Mouse (Mus musculus): ENCODE measurements at regions not wholly inside any gene's neighbourhood (a gene's known extent, or its start where the extent isn't known, plus 50 kb on each side); places are given as distances from the start of the nearest gene placed in this dataset.

DNA sequence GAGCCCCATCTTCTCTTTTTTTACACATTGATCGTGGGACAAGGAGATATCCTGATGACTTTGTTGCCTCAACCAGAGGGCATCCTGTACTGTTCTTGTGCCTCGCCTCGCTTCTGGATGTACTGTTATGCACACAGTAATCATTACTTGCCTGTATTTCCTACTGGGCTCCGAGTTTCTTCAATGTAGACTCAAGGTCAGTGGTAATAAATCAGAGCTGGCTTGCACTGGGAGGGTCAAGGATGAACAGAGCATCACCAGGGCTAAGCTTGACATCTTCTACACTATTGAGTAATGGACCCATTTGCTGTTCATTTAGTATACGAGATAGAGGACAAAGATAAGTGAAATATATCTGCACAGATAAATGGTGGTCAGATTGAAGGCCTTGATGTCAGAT, 295.1 kb upstream of the Igfbp3 start:
- no peak for DNase-seq (ENCODE audit: low read depth, low spot score)

DNA sequence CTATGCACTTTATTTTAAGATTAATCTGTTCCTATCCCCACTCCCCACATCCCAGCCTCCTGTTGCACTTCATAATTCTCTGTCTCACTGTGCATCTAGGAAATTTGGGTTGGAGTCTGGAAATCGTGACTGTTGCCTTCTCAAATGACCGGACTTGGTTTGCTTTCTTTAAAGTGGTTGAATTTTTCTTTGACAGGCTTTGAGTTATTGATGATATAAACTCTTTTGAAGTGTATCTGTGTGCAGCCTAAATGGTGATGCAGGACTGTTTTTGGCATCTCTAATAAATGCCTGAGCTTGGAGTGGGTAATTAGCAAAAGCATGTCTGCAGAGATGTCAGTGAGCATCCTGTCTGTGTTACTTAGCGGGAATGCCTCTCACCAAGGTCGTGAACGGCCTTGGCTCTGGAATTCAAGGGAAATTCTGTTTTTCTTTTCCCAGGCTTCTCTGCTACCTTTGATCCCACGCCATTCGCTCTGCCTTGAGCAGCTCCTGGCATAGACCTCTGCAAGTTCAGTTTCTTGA, 292.8 kb upstream of the Igfbp3 start:
- peak; percentile 33 for DNase-seq (ENCODE audit: low read depth, low spot score)

DNA sequence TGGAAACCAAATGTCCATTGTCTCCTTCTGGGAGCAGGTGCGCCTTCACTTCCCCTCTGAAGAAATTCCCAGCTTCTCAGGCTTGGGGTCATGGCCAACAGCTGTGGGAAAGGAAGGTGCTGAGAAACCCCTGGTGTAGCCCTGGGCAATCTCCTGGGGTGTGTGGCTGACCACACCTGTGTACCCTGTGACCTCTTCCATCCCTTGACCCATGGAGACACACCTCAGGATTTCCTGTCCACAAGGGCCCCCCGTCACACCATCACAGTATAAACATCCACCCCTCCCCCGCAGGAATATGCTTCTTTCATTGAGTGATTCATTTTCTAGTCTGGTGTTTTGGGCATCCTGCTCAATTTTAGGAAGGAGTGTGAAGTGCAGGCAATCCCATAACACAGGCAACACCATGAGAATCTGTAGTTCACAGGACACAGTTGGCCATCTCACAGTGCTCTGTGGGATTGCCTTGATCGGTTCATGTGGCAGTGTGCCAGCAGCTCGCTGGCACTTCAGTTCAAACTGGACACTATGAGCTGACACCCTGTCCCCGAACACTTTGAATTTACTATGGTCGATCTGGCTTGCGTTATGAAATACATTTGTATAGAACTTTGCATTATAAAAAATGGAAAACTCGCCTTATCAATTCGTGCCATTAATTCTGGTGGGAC, 291.1 kb upstream of the Igfbp3 start:
- no peak for DNase-seq (ENCODE audit: low read depth, low spot score)

DNA sequence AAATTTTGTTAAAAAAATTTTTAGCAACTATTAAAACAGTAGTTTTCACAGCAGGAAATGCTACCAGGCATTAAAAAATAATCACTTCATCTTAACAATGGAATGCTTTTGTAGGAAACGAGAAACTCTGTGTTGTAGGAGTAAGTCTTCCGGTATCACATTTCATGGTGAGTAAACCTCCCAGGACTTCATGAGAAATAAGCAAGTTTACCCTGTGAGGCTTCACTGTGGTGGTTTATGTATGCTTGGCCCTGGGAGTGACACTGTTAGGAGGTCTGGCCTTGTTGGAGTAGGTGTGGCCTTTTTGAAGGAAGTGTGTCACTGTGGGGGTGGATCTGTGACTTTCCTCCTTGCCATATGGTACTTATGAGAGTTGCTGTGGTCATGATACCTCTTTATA, 289.0 kb upstream of the Igfbp3 start:
- DNase-seq (ENCODE audit: low read depth, low spot score): peak; percentile 50

- DNase-seq (ENCODE audit: low read depth, low spot score): peak; percentile 5
Measured at GRCm38 (mm10) chr11:7502045-7502444, 288.3 kb upstream of the Igfbp3 start.

DNA sequence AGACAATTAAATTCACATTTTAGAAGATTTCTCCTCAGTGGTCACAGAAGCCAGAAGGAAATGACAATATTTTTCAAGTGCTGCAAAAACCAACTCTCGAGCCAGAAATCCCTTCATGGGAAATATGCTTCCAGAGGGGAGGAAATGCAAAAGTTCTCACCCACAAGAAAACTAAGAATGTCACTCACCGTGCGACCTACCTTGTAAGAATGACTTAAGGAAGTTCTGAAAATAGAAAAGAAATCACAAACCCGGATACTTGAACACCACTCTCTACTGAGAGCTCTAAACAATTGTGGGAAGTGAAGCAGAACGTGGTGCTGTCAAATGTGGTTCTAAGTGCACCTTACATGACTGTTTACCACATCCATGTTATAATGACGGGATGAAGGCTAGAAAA, 284.1 kb upstream of the Igfbp3 start:
- DNase-seq (ENCODE audit: low read depth, low spot score): no peak

- DNase-seq (ENCODE audit: low read depth, low spot score): no peak
Measured at GRCm38 (mm10) chr11:7473832-7474545, 260.3 kb upstream of the Igfbp3 start.

DNA sequence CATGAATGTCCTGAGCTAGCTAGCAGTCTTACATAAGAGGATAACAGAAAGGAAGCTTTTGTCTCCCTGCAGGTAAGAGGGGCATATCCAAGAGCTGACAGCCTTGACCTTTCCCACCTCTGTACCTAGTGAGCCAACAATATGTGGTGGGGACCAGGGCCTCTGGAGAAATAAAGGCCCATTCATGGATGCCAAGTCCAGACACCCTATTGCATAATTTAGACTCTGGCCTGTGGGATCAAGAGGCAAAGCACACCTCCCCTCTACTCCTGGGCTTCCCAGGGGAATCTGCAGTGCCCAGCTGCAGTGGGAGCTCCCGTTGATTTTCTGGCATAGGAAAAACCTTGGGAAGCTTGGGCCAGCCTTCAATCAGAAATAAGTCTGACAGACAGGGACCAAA, 251.8 kb upstream of the Igfbp3 start:
- no peak for DNase-seq (ENCODE audit: low read depth, low spot score)

GRCm38 (mm10) chr11:7461956-7462771, 248.4 kb upstream of the Igfbp3 start:
- DNase-seq (ENCODE audit: low read depth, low spot score): no peak

DNA sequence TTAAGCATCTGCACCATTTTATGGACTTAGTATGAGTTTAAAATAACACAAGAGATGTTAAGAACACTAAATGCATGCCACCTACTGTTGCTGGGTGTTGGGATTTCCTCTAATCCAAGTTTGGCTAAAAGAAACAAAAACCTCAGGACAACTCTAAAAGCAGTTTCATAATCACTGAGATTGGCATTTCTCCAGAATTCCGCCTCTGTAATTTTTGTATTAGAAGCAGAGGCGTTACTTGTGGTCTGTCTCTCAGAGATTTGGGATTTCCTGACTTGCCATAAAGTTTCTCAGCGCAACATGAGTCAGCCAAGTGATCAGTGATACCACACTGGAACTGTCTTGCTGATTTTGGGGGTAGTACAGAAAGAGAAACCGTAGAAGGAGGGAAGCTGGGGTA, 238.0 kb upstream of the Igfbp3 start:
- DNase-seq (ENCODE audit: low read depth, low spot score): peak; percentile 85

DNA sequence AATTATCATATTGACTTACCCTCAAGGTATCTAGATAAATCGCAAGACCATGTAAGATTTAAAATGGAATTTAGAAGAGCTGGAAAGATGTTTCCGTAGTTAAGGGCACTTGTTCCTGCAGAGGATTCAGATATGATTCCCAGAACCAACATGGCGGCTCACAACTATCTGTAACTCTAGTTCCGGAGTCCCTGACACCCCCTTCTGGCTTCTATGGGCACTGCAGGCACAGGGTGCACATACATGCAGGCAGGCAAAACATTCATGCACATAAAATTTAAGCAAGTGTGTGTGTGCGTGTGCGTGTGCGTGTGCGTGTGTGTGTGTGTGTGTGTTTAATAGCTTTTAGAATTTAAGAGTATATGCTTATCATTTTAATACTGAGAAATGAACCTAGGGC, 230.8 kb upstream of the Igfbp3 start:
- no peak for DNase-seq (ENCODE audit: low read depth, low spot score)

GRCm38 (mm10) chr11:7439276-7439675, 225.6 kb upstream of the Igfbp3 start:
- no peak for DNase-seq (ENCODE audit: low read depth, low spot score)

- DNase-seq (ENCODE audit: low read depth, low spot score): no peak
Measured at GRCm38 (mm10) chr11:7434591-7434990, 220.9 kb upstream of the Igfbp3 start.

GRCm38 (mm10) chr11:7427771-7428170, 214.0 kb upstream of the Igfbp3 start:
- no peak for DNase-seq (ENCODE audit: low read depth, low spot score)

GRCm38 (mm10) chr11:7425233-7425632, 211.5 kb upstream of the Igfbp3 start:
- DNase-seq (ENCODE audit: low read depth, low spot score): peak; percentile 60

DNA sequence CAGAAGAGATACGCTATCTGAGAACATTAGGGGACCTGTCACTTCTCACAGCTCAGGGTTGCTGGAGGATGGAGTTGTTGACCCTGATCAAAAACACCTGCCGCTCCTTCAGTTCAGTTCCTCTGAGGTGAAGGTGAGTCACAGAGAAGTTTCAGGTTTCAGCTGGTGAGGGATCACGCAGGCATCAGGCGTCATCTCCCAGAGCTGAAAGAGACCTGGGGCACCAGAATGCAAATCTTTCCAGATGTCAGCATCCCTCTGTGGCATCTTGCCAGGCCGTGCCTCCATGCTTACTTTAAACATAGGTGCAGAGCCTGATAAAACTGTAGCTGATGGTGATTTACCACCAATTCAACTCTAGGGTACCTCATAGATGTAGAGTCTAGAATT, 210.4 kb upstream of the Igfbp3 start:
- DNase-seq (ENCODE audit: low read depth, low spot score): peak; percentile 79

- peak; percentile 96 for DNase-seq (ENCODE audit: low read depth, low spot score)
Measured at GRCm38 (mm10) chr11:7423276-7424081, 209.8 kb upstream of the Igfbp3 start.

- no peak for DNase-seq (ENCODE audit: low read depth, low spot score)
Measured at GRCm38 (mm10) chr11:7412631-7413030, 198.9 kb upstream of the Igfbp3 start.

DNA sequence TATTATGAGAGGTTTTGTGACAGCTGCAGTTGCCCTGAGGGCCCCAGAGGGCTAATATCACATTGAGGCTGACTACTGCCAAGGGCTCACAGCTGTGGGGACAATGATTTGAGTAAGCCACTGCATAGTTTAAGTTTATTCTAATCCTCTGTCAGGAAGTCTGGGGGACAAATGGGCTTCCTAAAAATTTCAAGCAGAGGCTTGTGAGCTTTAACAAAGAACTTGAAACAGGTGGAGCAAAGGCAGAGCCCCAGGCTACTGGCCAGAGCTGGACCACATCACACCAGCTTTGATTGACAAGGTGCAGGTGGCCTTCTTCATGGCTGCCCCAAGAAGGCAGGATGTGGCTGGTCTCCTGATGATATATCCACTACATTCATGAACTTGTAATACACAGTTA, 195.3 kb upstream of the Igfbp3 start:
- no peak for DNase-seq (ENCODE audit: low read depth, low spot score)

DNA sequence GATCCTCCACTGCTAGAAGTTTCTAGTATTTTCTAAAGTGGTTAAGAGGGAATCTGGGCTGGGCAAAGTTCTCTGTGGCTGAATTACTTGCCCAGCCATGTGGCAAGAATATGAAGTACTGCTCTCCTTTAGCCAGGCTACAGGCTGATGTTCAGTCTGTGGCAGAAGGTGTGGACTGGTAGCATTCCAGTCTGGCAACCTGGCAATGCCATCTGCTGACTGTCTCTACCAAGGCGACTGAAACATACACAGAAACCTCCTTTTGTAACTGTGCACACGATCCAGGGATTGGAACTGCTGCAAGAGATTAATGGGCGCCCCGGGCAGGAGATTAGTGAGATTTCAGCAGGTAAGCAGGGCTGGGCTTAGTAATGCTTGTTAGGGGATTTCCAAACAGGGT, 190.9 kb upstream of the Igfbp3 start:
- no peak for DNase-seq (ENCODE audit: low read depth, low spot score)

- no peak for DNase-seq (ENCODE audit: low read depth, low spot score)
Measured at GRCm38 (mm10) chr11:7371835-7372234, 158.1 kb upstream of the Igfbp3 start.

- DNase-seq (ENCODE audit: low read depth, low spot score): no peak
Measured at GRCm38 (mm10) chr11:7361388-7361787, 147.7 kb upstream of the Igfbp3 start.
